Mouse (Mus musculus): ENCODE data around the gene Grip2.

The Grip2 gene

GRCm38 (mm10) chr6:91827016-91827570 is at the start of gene Grip2:
Gene Grip2, minus strand, starts transcription at chr6:91827250.
- DNase-seq, result no peak

GRCm38 (mm10) chr6:91872781-91873180 is 45.7 kb upstream of the Grip2 start:
- DNase-seq, result no peak

- DNase-seq, result no peak
Measured at GRCm38 (mm10) chr6:91868091-91868490, 41.0 kb upstream of the Grip2 start.

GRCm38 (mm10) chr6:91865601-91866000 is 38.6 kb upstream of the Grip2 start:
- DNase-seq, result no peak

GRCm38 (mm10) chr6:91864595-91864994 is 37.5 kb upstream of the Grip2 start:
- no peak for DNase-seq

GRCm38 (mm10) chr6:91862848-91863247 is 35.8 kb upstream of the Grip2 start:
- no peak for DNase-seq

GRCm38 (mm10) chr6:91858339-91858738 is 31.3 kb upstream of the Grip2 start:
- no peak for DNase-seq

- peak in 1 of 2 experiments; percentile 3 for DNase-seq
Measured at GRCm38 (mm10) chr6:91852550-91852949, 25.5 kb upstream of the Grip2 start.

- no peak for DNase-seq
Measured at GRCm38 (mm10) chr6:91843628-91844153, 16.6 kb upstream of the Grip2 start.

- no peak for DNase-seq
Measured at GRCm38 (mm10) chr6:91842897-91843627, 16.0 kb upstream of the Grip2 start.

GRCm38 (mm10) chr6:91839010-91839871 is 12.2 kb upstream of the Grip2 start:
- DNase-seq, result peak; percentile 7 to 17

GRCm38 (mm10) chr6:91832863-91833440 is 5.9 kb upstream of the Grip2 start:
- no peak for DNase-seq

GRCm38 (mm10) chr6:91827926-91828325 is 876 bp upstream of the Grip2 start:
- no peak for DNase-seq

GRCm38 (mm10) chr6:91818271-91818670 is 8.8 kb downstream of the Grip2 start:
- no peak for DNase-seq

GRCm38 (mm10) chr6:91815976-91816375 is 11.1 kb downstream of the Grip2 start:
- DNase-seq, result no peak

GRCm38 (mm10) chr6:91813611-91814010 is 13.4 kb downstream of the Grip2 start:
- no peak for DNase-seq

- DNase-seq, result no peak
Measured at GRCm38 (mm10) chr6:91810007-91810406, 17.0 kb downstream of the Grip2 start.

- no peak for DNase-seq
Measured at GRCm38 (mm10) chr6:91808022-91808421, 19.0 kb downstream of the Grip2 start.

GRCm38 (mm10) chr6:91807169-91807568 is 19.9 kb downstream of the Grip2 start:
- DNase-seq, result no peak

GRCm38 (mm10) chr6:91804177-91804576 is 22.9 kb downstream of the Grip2 start:
- DNase-seq, result no peak

GRCm38 (mm10) chr6:91798496-91798895 is 28.6 kb downstream of the Grip2 start:
- DNase-seq, result peak; percentile 14 to 31

GRCm38 (mm10) chr6:91796736-91797135 is 30.3 kb downstream of the Grip2 start:
- no peak for DNase-seq

GRCm38 (mm10) chr6:91796064-91796463 is 31.0 kb downstream of the Grip2 start:
- no peak for DNase-seq

Measured in lung, adult 18-20 months (tissue).